Mouse (Mus musculus): ENCODE results near the gene Arnt. TPM values are rescaled to one million over a fixed set of nuclear protein-coding genes. Genes with fewer than 3 reads are reported as not detected.

Arnt gene
- total and polyA plus RNA-seq, 2 experiments from 2014 or later, result 8.7 to 12.4 TPM

DNA sequence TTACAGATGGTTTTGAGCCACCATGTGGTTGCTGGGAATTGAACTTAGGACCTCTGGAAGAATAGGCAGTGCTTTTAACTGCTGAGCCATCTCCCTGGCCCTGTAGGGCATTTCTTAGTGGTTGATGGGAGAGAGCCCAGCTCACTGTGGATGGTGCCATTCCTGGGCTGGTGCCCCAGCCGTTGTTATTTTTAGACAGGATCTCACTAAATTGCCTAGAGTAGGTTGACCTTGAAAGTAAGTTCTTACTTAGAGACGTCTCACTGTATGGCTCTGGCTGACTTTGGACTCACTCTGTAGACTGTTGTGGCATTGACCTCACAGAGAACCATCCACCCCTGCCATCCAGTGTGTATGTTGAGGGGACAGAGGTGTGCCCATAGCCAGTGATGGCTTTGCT, 64.0 kb downstream of the Arnt start:
- Histone ChIP-seq H3K36me3 (ENCODE audit: insufficient read depth, low read length) (peaks cover 23% of the 10 kb centered on the region), H3K27ac (ENCODE audit: low read depth, low read length) (no peak overlapping the region), H3K4me3 (ENCODE audit: low read depth, low read length) (no peak overlapping the region), H3K4me1 (ENCODE audit: insufficient read depth, low read length) (no peaks in the 10 kb centered on the region), H3K9me3 (ENCODE audit: low read length) (no peaks in the 10 kb centered on the region), H3K27me3 (ENCODE audit: insufficient read depth, low read length) (no peaks in the 10 kb centered on the region), H3K4me2 (ENCODE audit: low read depth, low read length, poor library complexity, severe bottlenecking) (no peak overlapping the region), H3K9ac (replicated peaks; ENCODE audit: low read length, poor library complexity, severe bottlenecking) (no peak overlapping the region)
- WGBS, result 94% methylated on average over 2 of the region's 2 CpGs
- DNase-seq (ENCODE audit: low spot score) (no peak), ATAC-seq (ENCODE audit: low FRiP score) (no peak)
- no peak for TF ChIP-seq CTCF (IDR thresholded peaks at IDR 0.05)

DNA sequence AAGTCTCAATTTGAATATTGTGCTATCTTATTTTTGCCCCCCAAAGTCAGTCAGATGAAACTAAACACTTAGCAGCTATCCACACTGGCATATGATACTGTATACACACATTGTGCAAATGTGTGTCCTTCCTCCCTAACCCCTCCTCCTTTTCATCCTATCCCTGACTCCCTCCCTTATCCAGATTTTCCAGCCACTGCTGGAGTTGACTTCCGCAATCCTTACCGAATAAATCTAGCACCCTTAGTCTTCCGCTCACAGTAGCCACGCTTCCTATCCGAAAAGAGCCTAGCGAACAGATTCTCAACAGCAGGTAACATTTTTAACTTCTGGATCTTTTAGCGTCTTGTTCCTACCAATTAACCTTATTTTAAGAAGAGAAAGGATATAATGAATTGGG, 64.8 kb downstream of the Arnt start, which contains the start of gene Ctsk:
TSS of gene Ctsk (plus strand) at position 233 of the 400 bp plus-strand sequence.
- Histone ChIP-seq H3K36me3 (ENCODE audit: insufficient read depth, low read length) (peaks cover 16% of the 10 kb centered on the region), H3K4me2 (ENCODE audit: low read depth, low read length, poor library complexity, severe bottlenecking) (no peak within 1 kb of the TSS), H3K4me1 (ENCODE audit: insufficient read depth, low read length) (no peaks in the 10 kb centered on the region), H3K4me3 (ENCODE audit: low read depth, low read length) (no peak within 1 kb of the TSS), H3K27ac (ENCODE audit: low read depth, low read length) (no peak within 1 kb of the TSS), H3K9ac (replicated peaks; ENCODE audit: low read length, poor library complexity, severe bottlenecking) (no peak within 1 kb of the TSS), H3K27me3 (ENCODE audit: insufficient read depth, low read length) (no peaks in the 10 kb centered on the region), H3K9me3 (ENCODE audit: low read length) (no peaks in the 10 kb centered on the region)
- ATAC-seq (ENCODE audit: low FRiP score) (no peak), DNase-seq (ENCODE audit: low spot score) (no peak)
- WGBS, result 88% methylated on average over 7 of the region's 7 CpGs
- no peak for TF ChIP-seq CTCF (IDR thresholded peaks at IDR 0.05)

DNA sequence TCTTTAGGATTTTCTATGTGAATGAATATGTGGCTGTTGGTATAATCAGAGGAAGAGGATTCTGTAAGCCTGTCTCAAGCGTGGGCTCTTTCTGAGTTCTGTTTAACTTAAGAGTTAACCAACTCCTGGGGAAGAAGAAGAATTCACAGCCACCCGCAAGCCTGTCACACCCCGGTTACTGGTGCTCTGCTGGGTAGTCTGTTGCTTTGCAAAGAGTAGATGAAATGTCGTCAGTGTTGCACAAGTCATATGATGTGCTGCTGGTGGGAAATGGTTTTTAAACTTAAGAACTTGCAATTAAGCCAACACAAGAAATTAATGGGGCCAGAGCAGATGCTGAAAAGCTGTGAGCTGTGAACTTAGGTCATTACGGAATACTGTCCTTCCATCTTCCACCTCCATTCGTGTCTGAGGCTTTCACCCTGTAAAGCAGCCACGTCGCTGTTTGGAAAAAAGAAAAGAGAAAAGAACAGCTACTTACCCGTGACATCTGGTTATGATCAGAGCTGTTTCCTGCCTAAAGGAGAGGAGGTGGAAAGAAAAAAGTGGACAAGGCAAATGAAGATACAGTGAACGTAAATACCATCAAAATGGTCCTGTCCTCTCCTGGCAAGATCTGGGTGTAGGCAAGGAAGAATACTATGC, 65.4 kb downstream of the Arnt start:
- H3K4me2 ChIP-seq (ENCODE audit: low read depth, low read length, poor library complexity, severe bottlenecking), result no peak overlapping the region
- DNase-seq (ENCODE audit: low spot score) (no peak), ATAC-seq (ENCODE audit: low FRiP score) (no peak)
- H3K27ac ChIP-seq (ENCODE audit: low read depth, low read length), result no peak overlapping the region
- no peak for TF ChIP-seq CTCF (IDR thresholded peaks at IDR 0.05)
- no peaks in the 10 kb centered on the region for H3K9me3 ChIP-seq (ENCODE audit: low read length)
- H3K27me3 ChIP-seq (ENCODE audit: insufficient read depth, low read length), result no peaks in the 10 kb centered on the region
- 76% methylated on average over 10 of the region's 10 CpGs for WGBS
- H3K4me3 ChIP-seq (ENCODE audit: low read depth, low read length), result no peak overlapping the region
- H3K36me3 ChIP-seq (ENCODE audit: insufficient read depth, low read length), result peaks cover 10% of the 10 kb centered on the region
- no peak overlapping the region for H3K9ac ChIP-seq (replicated peaks; ENCODE audit: low read length, poor library complexity, severe bottlenecking)
- H3K4me1 ChIP-seq (ENCODE audit: insufficient read depth, low read length), result no peaks in the 10 kb centered on the region

DNA sequence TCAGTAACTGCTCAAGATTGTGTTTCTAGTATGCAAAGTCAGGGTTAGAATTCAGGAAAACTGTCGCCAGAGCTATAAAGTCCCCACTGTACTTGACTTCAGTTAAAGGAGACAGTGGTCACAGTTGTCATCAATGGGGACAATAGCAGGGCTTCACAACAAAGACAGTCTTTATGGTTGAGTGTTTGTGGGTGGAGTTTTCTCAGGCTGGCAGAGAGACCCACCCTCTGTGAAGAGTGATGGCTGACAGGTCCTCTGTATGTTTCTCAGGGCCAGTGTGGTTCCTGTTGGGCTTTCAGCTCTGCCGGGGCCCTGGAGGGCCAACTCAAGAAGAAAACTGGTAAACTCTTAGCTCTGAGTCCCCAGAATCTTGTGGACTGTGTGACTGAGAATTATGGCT, 68.1 kb downstream of the Arnt start:
- Histone ChIP-seq H3K9ac (replicated peaks; ENCODE audit: low read length, poor library complexity, severe bottlenecking) (no peak overlapping the region), H3K4me3 (ENCODE audit: low read depth, low read length) (no peak overlapping the region), H3K9me3 (ENCODE audit: low read length) (no peaks in the 10 kb centered on the region), H3K4me1 (ENCODE audit: insufficient read depth, low read length) (no peaks in the 10 kb centered on the region), H3K4me2 (ENCODE audit: low read depth, low read length, poor library complexity, severe bottlenecking) (no peak overlapping the region), H3K27me3 (ENCODE audit: insufficient read depth, low read length) (no peaks in the 10 kb centered on the region), H3K36me3 (ENCODE audit: insufficient read depth, low read length) (no peaks in the 10 kb centered on the region), H3K27ac (ENCODE audit: low read depth, low read length) (no peak overlapping the region)
- DNase-seq (ENCODE audit: low spot score), result no peak
- ATAC-seq (ENCODE audit: low FRiP score), result no peak
- no peak for TF ChIP-seq CTCF (IDR thresholded peaks at IDR 0.05)
- WGBS, result 54% methylated on average over 2 of the region's 2 CpGs

DNA sequence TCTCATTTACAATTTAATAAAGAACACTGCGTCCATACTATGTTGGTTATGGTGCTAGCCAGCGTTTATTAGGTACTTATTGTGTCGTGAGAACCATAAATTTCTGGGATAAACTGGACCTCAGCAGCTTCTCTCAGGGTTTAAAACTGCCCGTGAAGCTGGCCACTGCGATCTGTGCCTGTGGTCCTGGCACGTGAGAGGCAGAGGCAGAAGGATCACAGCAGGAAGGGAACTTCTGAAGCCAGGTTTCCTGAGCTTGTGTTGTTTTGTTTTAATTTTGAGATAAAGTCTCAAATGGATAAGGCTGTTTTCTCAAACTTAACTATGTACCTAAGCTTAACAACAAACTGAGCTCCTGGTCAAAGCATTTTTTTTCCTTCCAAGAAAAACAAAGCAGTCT, 75.2 kb downstream of the Arnt start:
- no peaks in the 10 kb centered on the region for H3K27me3 ChIP-seq (ENCODE audit: insufficient read depth, low read length)
- no peak for ATAC-seq (ENCODE audit: low FRiP score)
- DNase-seq (ENCODE audit: low spot score), result peak; percentile 33
- H3K36me3 ChIP-seq (ENCODE audit: insufficient read depth, low read length), result peaks cover 6% of the 10 kb centered on the region; the same call in 1 of the 2 replicates
- no peaks in the 10 kb centered on the region for H3K9me3 ChIP-seq (ENCODE audit: low read length)
- no peaks in the 10 kb centered on the region for H3K4me1 ChIP-seq (ENCODE audit: insufficient read depth, low read length)
- no peak for TF ChIP-seq CTCF (IDR thresholded peaks at IDR 0.05)
- WGBS, result 76% methylated on average over 6 of the region's 6 CpGs
- no peak overlapping the region for H3K27ac ChIP-seq (ENCODE audit: low read depth, low read length)
- no peak overlapping the region for H3K4me3 ChIP-seq (ENCODE audit: low read depth, low read length)
- no peak overlapping the region for H3K4me2 ChIP-seq (ENCODE audit: low read depth, low read length, poor library complexity, severe bottlenecking)
- no peak overlapping the region for H3K9ac ChIP-seq (replicated peaks; ENCODE audit: low read length, poor library complexity, severe bottlenecking)

DNA sequence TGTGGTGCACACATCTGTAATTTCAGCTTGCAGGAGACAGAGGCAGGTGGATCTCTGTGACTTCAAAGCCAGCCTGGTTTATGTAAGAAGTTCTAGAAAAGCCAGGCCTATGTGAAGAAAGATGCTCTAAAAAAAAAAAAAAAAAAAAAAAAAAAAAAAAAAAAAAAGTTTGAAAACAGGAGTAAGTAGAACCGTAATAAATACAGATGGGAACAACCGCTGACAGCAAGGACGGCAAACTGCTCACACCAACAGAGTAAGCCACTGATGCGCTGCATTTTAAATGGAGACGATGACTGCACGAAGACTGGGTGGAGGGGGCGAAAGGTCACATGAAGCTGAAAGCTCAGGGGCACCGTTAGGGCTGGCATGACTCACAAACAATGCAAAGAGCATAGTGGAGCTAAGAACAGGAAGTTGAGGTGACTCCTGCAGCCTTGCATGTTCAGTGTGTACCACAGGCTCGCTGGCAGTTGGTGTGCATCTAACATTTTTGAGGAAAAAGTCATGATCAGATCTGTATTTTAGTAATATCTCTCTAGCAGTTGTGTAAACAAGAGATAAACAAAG, 77.5 kb downstream of the Arnt start:
- WGBS, result 72% methylated on average over 9 of the region's 9 CpGs
- Histone ChIP-seq H3K9ac (replicated peaks; ENCODE audit: low read length, poor library complexity, severe bottlenecking) (no peak overlapping the region), H3K36me3 (ENCODE audit: insufficient read depth, low read length) (peaks cover 6% of the 10 kb centered on the region; the same call in 1 of the 2 replicates), H3K4me3 (ENCODE audit: low read depth, low read length) (no peak overlapping the region), H3K27me3 (ENCODE audit: insufficient read depth, low read length) (no peaks in the 10 kb centered on the region), H3K9me3 (ENCODE audit: low read length) (no peaks in the 10 kb centered on the region), H3K4me2 (ENCODE audit: low read depth, low read length, poor library complexity, severe bottlenecking) (no peak overlapping the region), H3K4me1 (ENCODE audit: insufficient read depth, low read length) (no peaks in the 10 kb centered on the region), H3K27ac (ENCODE audit: low read depth, low read length) (no peak overlapping the region)
- DNase-seq (ENCODE audit: low spot score) (no peak), ATAC-seq (ENCODE audit: low FRiP score) (no peak)
- TF ChIP-seq CTCF (IDR thresholded peaks at IDR 0.05), result no peak

All from midbrain, postnatal 0 days (tissue).